Mouse (Mus musculus): ENCODE measurements at regions not wholly inside any gene's neighbourhood (a gene's known extent, or its start where the extent isn't known, plus 50 kb on each side); places are given as distances from the start of the nearest gene placed in this dataset.

DNA sequence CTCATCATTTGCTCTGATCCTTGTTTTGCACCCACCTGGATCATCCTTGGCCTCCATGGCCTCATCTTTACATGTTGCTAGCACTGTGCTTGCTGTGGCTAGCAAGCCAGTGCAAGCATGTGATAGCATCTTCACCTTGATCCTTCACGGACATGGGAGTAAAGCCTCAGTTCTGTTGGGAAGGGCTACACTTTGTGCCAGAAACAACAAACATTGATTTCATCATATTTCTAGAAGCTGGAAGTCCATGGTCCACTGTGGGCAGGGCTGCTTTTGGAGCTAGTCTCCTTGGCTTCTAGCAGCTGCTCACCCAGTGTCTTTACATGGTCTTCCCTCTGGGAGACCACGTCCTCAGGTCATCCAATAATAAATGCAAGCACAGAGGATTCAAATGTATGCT is 587.1 kb downstream of the Rnf144a start:
- no peak for TF ChIP-seq CTCF (IDR thresholded peaks at IDR 0.05; ENCODE audit: borderline replicate concordance, extremely low read depth, insufficient read depth, insufficient read length)
- TF ChIP-seq POLR2A (IDR thresholded peaks at IDR 0.05; ENCODE audit: borderline replicate concordance, extremely low read depth, insufficient read depth, insufficient read length, poor library complexity, severe bottlenecking), result no peak
- DNase-seq (ENCODE audit: low read depth), result no peak

- peak; percentile 59 for DNase-seq (ENCODE audit: low read depth)
- TF ChIP-seq CTCF (IDR thresholded peaks at IDR 0.05; ENCODE audit: borderline replicate concordance, extremely low read depth, insufficient read depth, insufficient read length) (peak; percentile 5; the same call in 1 of the 2 replicates), POLR2A (IDR thresholded peaks at IDR 0.05; ENCODE audit: borderline replicate concordance, extremely low read depth, insufficient read depth, insufficient read length, poor library complexity, severe bottlenecking) (no peak)
Measured at GRCm38 (mm10) chr12:25826928-25827327, 588.1 kb downstream of the Rnf144a start.

DNA sequence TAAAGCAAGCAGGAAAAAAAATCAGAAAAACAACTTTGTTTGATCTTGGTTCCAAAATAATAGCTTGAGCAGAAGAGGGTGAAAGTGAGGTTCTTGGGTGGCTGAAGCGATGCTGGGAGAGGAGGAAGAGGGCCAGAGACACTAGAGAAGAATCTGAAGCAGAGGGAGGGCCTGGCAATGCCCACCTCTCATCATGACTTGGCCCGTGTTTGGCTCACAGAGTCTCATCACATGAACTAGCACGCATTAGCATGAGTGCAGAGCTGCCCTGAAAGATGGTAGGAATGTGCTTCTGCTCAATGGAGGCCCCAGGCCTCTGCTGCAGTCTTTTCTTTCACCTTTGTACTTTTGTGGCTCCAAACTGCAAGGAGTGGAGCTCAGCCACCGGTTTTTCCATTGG is 588.6 kb downstream of the Rnf144a start:
- no peak for DNase-seq (ENCODE audit: low read depth)
- TF ChIP-seq CTCF (IDR thresholded peaks at IDR 0.05; ENCODE audit: borderline replicate concordance, extremely low read depth, insufficient read depth, insufficient read length), result no peak
- no peak for TF ChIP-seq POLR2A (IDR thresholded peaks at IDR 0.05; ENCODE audit: borderline replicate concordance, extremely low read depth, insufficient read depth, insufficient read length, poor library complexity, severe bottlenecking)

DNA sequence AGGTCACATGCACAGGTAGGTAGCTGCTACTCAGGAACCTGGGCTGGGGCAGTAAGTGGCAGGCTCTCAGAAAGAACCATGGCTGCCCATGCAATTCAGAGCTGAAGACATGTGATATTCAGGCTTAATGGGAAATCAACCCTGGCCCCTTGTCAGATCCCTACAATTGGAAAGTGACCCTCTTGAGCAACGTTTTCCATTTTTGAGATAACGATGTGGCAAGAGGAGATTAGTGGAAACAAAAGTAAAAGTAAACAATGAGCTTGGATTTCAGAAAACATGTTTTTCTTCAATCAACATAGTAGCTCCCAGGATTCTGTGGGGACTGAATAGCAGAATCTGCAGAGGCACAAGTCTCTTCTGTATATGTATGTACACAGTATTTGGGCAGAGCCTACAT is 598.8 kb downstream of the Rnf144a start:
- DNase-seq (ENCODE audit: low read depth), result no peak
- TF ChIP-seq POLR2A (IDR thresholded peaks at IDR 0.05; ENCODE audit: borderline replicate concordance, extremely low read depth, insufficient read depth, insufficient read length, poor library complexity, severe bottlenecking) (no peak), CTCF (IDR thresholded peaks at IDR 0.05; ENCODE audit: borderline replicate concordance, extremely low read depth, insufficient read depth, insufficient read length) (no peak)

- no peak for TF ChIP-seq CTCF (IDR thresholded peaks at IDR 0.05; ENCODE audit: borderline replicate concordance, extremely low read depth, insufficient read depth, insufficient read length)
- no peak for TF ChIP-seq POLR2A (IDR thresholded peaks at IDR 0.05; ENCODE audit: borderline replicate concordance, extremely low read depth, insufficient read depth, insufficient read length, poor library complexity, severe bottlenecking)
- DNase-seq (ENCODE audit: low read depth), result no peak
Measured at GRCm38 (mm10) chr12:25795092-25795491, 620.0 kb downstream of the Rnf144a start.

DNA sequence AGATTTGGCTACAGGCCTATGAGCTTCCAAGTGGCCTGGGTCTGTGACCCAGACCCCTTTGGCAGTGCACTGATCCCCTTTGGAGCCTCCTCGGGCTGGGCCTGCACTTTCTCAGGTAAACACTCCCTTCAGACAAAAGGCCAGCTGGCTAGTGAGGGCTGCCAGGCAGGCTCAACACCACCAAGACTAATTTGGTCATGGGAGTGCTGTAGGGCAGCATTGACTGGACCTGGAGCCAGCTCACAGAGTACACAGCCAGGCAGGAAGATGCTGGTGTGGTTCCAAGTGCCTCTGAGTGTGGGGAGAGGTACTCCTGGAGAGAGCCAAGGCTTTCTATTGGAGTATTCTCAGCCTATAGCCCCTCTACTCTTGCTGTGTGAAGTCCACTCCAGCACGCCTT is 620.5 kb downstream of the Rnf144a start:
- TF ChIP-seq POLR2A (IDR thresholded peaks at IDR 0.05; ENCODE audit: borderline replicate concordance, extremely low read depth, insufficient read depth, insufficient read length, poor library complexity, severe bottlenecking) (no peak), CTCF (IDR thresholded peaks at IDR 0.05; ENCODE audit: borderline replicate concordance, extremely low read depth, insufficient read depth, insufficient read length) (no peak)
- peak; percentile 36 for DNase-seq (ENCODE audit: low read depth)

DNA sequence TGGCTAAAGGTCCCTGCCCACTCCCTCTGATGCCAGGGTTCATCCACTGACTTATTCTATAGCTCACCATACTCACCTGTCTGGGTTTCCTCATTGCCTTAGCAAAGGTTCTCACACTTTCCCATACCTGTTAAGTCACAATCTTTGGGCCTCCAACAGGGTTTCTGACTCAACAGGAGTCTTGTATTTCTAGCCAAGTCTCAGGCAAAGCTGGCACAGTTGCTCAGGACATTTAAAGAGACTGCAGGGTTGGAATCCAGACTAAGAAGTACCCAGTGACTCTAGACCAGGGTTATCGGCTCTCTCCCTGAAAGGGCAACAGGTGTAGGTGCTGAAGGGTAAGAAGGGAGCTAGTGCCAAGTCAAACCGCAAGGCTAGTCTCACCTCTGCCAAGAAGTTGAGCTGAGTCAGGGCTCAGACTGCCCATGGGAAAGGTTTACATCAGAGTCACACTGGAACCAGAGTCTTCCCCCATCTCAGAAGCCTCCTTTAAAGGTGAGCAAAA is 622.4 kb downstream of the Rnf144a start:
- TF ChIP-seq CTCF (IDR thresholded peaks at IDR 0.05; ENCODE audit: borderline replicate concordance, extremely low read depth, insufficient read depth, insufficient read length) (no peak), POLR2A (IDR thresholded peaks at IDR 0.05; ENCODE audit: borderline replicate concordance, extremely low read depth, insufficient read depth, insufficient read length, poor library complexity, severe bottlenecking) (no peak)
- no peak for DNase-seq (ENCODE audit: low read depth)

DNA sequence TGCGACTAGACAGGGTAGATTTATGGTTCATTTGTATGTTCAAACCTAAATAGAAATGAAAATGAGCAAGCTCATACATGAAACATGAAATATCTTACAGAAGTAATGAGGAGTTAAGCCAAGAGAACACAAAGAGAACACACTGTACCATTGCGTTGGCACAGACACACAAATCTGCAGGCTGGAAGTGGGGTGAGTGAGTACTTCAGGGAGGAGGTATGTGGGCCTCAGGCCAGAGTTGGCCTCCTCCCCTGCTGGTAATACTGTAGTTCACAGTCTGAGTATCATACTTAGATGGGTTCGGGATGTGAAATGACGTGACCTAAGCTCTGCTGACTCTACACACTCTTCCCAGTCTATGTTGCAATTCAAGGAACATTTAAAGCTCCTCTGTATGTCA is 624.1 kb downstream of the Rnf144a start:
- no peak for DNase-seq (ENCODE audit: low read depth)
- TF ChIP-seq POLR2A (IDR thresholded peaks at IDR 0.05; ENCODE audit: borderline replicate concordance, extremely low read depth, insufficient read depth, insufficient read length, poor library complexity, severe bottlenecking), result no peak
- no peak for TF ChIP-seq CTCF (IDR thresholded peaks at IDR 0.05; ENCODE audit: borderline replicate concordance, extremely low read depth, insufficient read depth, insufficient read length)

DNA sequence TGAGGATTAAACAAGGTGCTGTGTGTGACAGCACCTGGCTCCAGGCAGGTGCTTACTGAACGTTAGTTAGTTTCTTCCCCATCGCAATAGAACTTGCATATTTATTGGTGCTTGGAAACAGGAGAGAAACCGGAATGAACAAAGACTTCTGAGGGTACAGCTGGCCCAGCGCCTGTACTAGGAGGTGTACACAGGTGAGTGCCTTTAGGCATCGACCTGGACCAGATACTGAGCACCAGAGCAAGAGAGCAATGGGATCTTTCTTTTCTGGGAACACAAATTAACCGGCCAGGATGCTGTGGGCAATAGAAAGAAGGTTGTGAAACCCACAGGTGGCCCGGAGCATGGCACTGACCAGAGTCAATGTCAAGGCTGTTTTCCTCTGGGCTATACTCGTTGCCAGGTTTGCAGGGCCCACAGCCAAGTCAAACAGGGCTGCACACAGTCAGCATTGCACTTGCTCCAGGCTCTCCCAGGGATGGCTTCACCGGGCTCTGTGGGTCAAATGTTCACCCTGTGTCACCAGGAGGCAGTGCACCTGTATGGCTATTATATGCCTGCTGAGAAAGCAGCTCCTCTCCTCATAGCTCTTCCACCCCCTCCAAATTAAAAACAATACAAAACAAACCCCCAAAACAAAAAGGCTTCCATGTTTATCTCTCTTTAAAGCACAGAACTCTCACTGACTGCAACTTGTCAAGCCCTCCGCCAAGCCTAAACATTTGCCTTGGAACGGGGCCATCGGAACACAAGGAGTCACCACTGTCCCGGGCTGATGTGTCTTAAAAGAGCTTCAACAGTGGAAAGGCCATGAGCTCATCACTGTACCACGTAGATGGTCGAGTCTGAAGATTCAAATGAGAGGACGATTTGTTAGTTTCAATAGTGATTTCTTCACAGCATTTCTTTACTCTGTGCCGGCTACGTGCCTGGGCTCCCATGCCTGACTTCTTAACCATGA is 629.1 kb downstream of the Rnf144a start:
- no peak for DNase-seq (ENCODE audit: low read depth)
- TF ChIP-seq POLR2A (IDR thresholded peaks at IDR 0.05; ENCODE audit: borderline replicate concordance, extremely low read depth, insufficient read depth, insufficient read length, poor library complexity, severe bottlenecking) (no peak), CTCF (IDR thresholded peaks at IDR 0.05; ENCODE audit: borderline replicate concordance, extremely low read depth, insufficient read depth, insufficient read length) (no peak)

DNA sequence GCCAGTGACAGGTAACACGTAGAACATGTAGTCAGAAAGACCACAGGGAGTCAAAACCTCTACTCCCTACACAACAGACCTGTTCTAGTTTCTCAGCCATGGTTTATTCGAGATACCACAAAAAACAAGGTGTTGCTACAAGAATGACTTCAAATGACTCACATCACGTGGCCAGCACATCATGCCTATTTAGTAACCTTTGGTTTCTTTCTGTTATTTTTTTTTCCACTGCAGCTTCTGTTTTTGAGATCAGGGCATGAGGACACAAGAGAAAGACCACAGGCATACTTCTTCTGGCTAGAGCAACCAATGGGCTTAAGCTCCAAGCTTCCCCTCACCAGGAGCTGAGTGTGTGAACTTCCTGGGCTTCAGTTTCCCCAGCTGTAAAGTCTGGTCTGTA is 630.7 kb downstream of the Rnf144a start:
- DNase-seq (ENCODE audit: low read depth), result no peak
- TF ChIP-seq POLR2A (IDR thresholded peaks at IDR 0.05; ENCODE audit: borderline replicate concordance, extremely low read depth, insufficient read depth, insufficient read length, poor library complexity, severe bottlenecking) (no peak), CTCF (IDR thresholded peaks at IDR 0.05; ENCODE audit: borderline replicate concordance, extremely low read depth, insufficient read depth, insufficient read length) (no peak)

GRCm38 (mm10) chr12:25782972-25783717 is 631.9 kb downstream of the Rnf144a start:
- DNase-seq (ENCODE audit: low read depth), result no peak
- TF ChIP-seq CTCF (IDR thresholded peaks at IDR 0.05; ENCODE audit: borderline replicate concordance, extremely low read depth, insufficient read depth, insufficient read length), result no peak
- TF ChIP-seq POLR2A (IDR thresholded peaks at IDR 0.05; ENCODE audit: borderline replicate concordance, extremely low read depth, insufficient read depth, insufficient read length, poor library complexity, severe bottlenecking), result no peak
